Mouse (Mus musculus): ENCODE measurements around the gene BC004004.

DNA sequence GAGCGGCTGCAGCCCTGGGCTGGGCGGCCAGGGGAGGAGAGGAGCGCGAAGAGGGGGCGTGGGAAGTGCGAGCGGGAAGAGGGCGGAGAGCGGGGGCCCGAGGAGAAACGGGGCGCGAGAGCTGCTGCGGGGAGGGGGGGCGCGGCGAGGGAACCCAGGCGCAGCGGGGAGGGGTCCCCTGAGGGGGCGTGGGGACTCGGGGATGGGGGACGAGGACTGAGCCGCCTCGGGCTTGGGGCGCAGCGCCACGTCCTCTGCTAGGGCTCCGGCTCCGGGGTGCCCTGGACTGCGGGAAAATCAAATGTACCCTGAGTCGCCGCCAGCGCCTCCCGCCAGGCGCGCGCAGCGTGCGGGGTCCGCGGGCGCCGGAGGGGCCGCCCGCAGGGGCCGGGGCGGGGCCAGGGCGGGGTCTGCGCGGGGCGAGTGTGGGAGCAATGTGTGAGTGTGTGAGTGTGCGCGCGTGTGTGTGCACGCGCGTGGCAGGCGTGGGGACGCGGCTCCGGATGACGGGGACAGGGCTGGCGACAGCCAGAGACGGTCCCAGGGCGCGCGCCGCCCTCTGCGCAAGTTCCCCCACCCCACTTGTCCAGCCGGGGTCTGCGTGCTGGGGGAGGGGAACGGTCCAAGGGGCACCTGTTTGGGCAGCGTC is 30.7 kb upstream of the BC004004 start, which contains the start of gene Cpne5:
- TF ChIP-seq CTCF (IDR thresholded peaks at IDR 0.05; ENCODE audit: borderline replicate concordance, insufficient read depth, low read depth, low read length) (no peak), POLR2A (IDR thresholded peaks at IDR 0.05; ENCODE audit: borderline replicate concordance, insufficient read depth, low read length) (no peak)

Measured in cerebellum, adult 2 months (tissue).